Mouse (Mus musculus): ENCODE measurements at regions not wholly inside any gene's neighbourhood (a gene's known extent, or its start where the extent isn't known, plus 50 kb on each side); places are given as distances from the start of the nearest gene placed in this dataset.

- no peak for ATAC-seq
- H3K36me3 ChIP-seq (ENCODE audit: control insufficient read depth, insufficient read depth): no peaks in the 10 kb centered on the region
Observed at GRCm38 (mm10) chr13:72814616-72815015, 186.0 kb downstream of the Irx2 start.

DNA sequence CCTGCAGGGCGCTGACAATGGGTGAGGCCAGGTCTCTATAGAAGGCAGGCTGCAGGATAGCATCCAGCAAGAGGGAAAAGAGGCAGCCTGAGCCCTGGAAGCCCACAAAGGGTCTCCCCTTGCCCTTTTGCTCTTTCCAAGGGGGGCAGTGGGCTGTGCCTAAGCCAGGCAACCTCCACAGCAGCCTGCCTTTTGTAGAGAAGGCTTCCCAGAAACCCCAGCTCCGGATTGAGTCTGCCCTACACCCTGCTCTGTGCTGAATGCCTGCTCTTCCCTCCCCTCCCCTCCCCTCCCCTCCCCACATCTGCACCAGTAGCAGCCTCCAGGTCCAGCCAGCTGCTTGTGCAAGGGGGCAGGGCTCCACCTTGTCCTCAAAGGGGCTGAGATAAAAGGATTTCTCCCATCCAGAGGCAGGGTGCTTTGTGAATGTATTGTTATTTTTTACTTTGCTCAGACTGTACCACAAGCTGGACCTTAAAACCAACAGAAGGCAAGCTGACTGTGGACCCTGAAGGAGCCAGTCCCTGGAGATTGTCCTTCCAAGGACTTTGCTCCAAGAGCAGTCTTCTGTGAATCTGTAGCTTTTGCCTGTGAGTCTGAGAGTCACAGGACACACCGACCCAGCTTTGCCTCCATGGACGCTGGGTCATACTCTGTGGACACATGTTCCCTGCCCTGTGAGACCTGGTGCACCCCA lies 186.8 kb downstream of the Irx2 start:
- WGBS: 23% methylated on average over 4 of the region's 4 CpGs
- Histone ChIP-seq H3K9me3 (ENCODE audit: control insufficient read depth) (no peaks in the 10 kb centered on the region), H3K4me2 (replicated peaks; ENCODE audit: low read depth) (no peak overlapping the region), H3K36me3 (ENCODE audit: control insufficient read depth, insufficient read depth) (no peaks in the 10 kb centered on the region), H3K4me1 (replicated peaks; ENCODE audit: control insufficient read depth, insufficient read depth, low read length) (no peaks in the 10 kb centered on the region), H3K9ac (ENCODE audit: low read depth, low read length) (no peak overlapping the region), H3K27me3 (replicated peaks; ENCODE audit: control insufficient read depth, insufficient read depth, low read length) (peaks cover 8% of the 10 kb centered on the region; the same call in 1 of the 2 replicates), H3K4me3 (ENCODE audit: low read depth, low read length) (no peak overlapping the region), H3K27ac (ENCODE audit: low read depth, low read length) (no peak overlapping the region)
- ATAC-seq: no peak
- no peak for TF ChIP-seq CTCF (IDR thresholded peaks at IDR 0.05; ENCODE audit: low read depth)

More at GRCm38 (mm10) chr13:72814616-72815015, 186.0 kb downstream of the Irx2 start:
- no peak for TF ChIP-seq CTCF (IDR thresholded peaks at IDR 0.05; ENCODE audit: low read depth)
- Histone ChIP-seq H3K9ac (ENCODE audit: low read depth, low read length) (no peak overlapping the region), H3K27me3 (replicated peaks; ENCODE audit: control insufficient read depth, insufficient read depth, low read length) (peaks cover 8% of the 10 kb centered on the region; the same call in 1 of the 2 replicates), H3K4me2 (replicated peaks; ENCODE audit: low read depth) (no peak overlapping the region), H3K27ac (ENCODE audit: low read depth, low read length) (no peak overlapping the region), H3K4me3 (ENCODE audit: low read depth, low read length) (no peak overlapping the region), H3K9me3 (ENCODE audit: control insufficient read depth) (no peaks in the 10 kb centered on the region), H3K4me1 (replicated peaks; ENCODE audit: control insufficient read depth, insufficient read depth, low read length) (no peaks in the 10 kb centered on the region)
- WGBS: 61% methylated on average over 7 of the region's 7 CpGs

DNA sequence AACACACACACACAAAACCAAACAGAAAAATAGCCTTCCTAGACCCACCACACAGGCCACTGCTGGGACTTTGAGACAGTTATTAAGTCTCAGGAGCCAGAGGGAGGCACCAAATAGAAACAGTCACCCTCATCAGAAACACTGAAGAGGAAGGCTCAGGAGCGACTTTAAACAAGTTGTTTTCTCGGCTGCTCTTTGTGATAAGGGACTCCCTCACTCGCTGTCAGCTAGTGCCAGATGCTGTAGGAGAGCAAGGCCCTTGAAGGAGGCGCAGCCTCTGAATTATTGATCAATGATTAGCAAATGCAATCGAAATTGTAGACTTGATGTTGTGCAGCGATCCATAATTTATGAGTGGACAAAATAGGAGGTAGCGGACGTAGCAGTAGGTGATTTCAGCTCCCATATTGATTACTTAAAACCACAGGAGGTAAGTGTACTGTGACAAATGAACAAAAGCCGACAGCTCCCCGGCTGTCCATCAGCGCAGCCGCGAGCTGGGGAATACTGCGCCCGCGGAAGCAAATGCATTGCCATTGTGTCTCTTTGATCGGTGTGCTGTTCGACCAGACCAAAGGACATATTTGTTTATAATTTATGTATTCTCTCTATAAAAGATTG lies 187.4 kb downstream of the Irx2 start:
- no peak overlapping the region for H3K9ac ChIP-seq (ENCODE audit: low read depth, low read length)
- 9% methylated on average over 18 of the region's 18 CpGs for WGBS
- TF ChIP-seq CTCF (IDR thresholded peaks at IDR 0.05; ENCODE audit: low read depth): no peak
- H3K4me3 ChIP-seq (ENCODE audit: low read depth, low read length): no peak overlapping the region
- H3K36me3 ChIP-seq (ENCODE audit: control insufficient read depth, insufficient read depth): no peaks in the 10 kb centered on the region
- H3K4me1 ChIP-seq (replicated peaks; ENCODE audit: control insufficient read depth, insufficient read depth, low read length): no peaks in the 10 kb centered on the region
- H3K9me3 ChIP-seq (ENCODE audit: control insufficient read depth): no peaks in the 10 kb centered on the region
- H3K27ac ChIP-seq (ENCODE audit: low read depth, low read length): no peak overlapping the region
- no peak for ATAC-seq
- no peak overlapping the region for H3K4me2 ChIP-seq (replicated peaks; ENCODE audit: low read depth)
- peaks cover 8% of the 10 kb centered on the region; the same call in 1 of the 2 replicates for H3K27me3 ChIP-seq (replicated peaks; ENCODE audit: control insufficient read depth, insufficient read depth, low read length)

DNA sequence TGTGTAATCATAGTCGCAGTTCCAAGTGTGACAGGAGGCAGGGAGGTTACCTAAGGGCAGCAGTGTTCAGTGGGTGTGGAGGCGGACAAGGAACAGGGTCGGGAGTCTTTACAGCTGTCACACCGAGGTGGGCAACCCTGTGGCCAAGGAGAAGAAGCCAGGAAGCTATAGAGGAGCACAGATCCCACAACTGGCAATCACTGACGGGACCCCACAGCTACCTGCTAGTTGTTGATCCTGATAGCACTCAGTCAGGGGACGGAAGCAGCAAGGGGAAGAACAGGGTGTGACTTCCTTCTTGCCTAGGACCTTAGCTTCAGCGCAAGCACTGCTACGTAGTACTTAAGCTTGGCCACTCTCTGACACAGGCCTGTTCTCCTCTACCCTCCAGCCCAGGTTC lies 188.2 kb downstream of the Irx2 start:
- 11% methylated on average over 8 of the region's 8 CpGs for WGBS
- no peaks in the 10 kb centered on the region for H3K4me1 ChIP-seq (replicated peaks; ENCODE audit: control insufficient read depth, insufficient read depth, low read length)
- H3K4me2 ChIP-seq (replicated peaks; ENCODE audit: low read depth): no peak overlapping the region
- no peak overlapping the region for H3K9ac ChIP-seq (ENCODE audit: low read depth, low read length)
- no peak overlapping the region for H3K4me3 ChIP-seq (ENCODE audit: low read depth, low read length)
- no peak overlapping the region for H3K27ac ChIP-seq (ENCODE audit: low read depth, low read length)
- no peaks in the 10 kb centered on the region for H3K36me3 ChIP-seq (ENCODE audit: control insufficient read depth, insufficient read depth)
- ATAC-seq: no peak
- H3K9me3 ChIP-seq (ENCODE audit: control insufficient read depth): no peaks in the 10 kb centered on the region
- TF ChIP-seq CTCF (IDR thresholded peaks at IDR 0.05; ENCODE audit: low read depth): no peak
- H3K27me3 ChIP-seq (replicated peaks; ENCODE audit: control insufficient read depth, insufficient read depth, low read length): peaks cover 8% of the 10 kb centered on the region; the same call in 1 of the 2 replicates

DNA sequence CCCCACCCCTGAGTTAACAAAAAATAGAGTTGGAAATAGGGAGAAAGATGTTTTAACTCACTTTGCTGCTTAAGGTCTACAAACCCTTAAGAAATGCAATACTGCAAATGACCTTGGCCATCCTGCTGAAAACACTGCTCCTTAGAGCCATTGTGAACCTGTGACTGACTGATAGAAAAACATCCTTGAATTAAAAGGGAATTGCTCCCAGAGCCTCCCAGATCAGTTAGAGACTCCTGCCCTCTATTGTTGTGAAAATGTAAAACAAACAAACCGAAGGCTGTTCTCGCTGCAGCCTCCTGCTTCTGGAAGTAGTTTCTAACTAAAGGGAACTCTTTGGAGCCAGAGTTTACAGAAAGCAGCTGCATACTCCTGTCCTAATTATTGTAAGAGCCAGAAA lies 188.9 kb downstream of the Irx2 start:
- WGBS: 20% methylated on average over 2 of the region's 2 CpGs
- no peaks in the 10 kb centered on the region for H3K4me1 ChIP-seq (replicated peaks; ENCODE audit: control insufficient read depth, insufficient read depth, low read length)
- H3K4me2 ChIP-seq (replicated peaks; ENCODE audit: low read depth): no peak overlapping the region
- H3K27ac ChIP-seq (ENCODE audit: low read depth, low read length): no peak overlapping the region
- H3K27me3 ChIP-seq (replicated peaks; ENCODE audit: control insufficient read depth, insufficient read depth, low read length): peaks cover 8% of the 10 kb centered on the region; the same call in 1 of the 2 replicates
- no peak for TF ChIP-seq CTCF (IDR thresholded peaks at IDR 0.05; ENCODE audit: low read depth)
- no peaks in the 10 kb centered on the region for H3K9me3 ChIP-seq (ENCODE audit: control insufficient read depth)
- H3K4me3 ChIP-seq (ENCODE audit: low read depth, low read length): no peak overlapping the region
- ATAC-seq: no peak
- H3K36me3 ChIP-seq (ENCODE audit: control insufficient read depth, insufficient read depth): no peaks in the 10 kb centered on the region
- no peak overlapping the region for H3K9ac ChIP-seq (ENCODE audit: low read depth, low read length)

GRCm38 (mm10) chr13:72817930-72818329 lies 189.3 kb downstream of the Irx2 start:
- 23% methylated on average over 6 of the region's 6 CpGs for WGBS
- H3K4me2 ChIP-seq (replicated peaks; ENCODE audit: low read depth): no peak overlapping the region
- peaks cover 8% of the 10 kb centered on the region; the same call in 1 of the 2 replicates for H3K27me3 ChIP-seq (replicated peaks; ENCODE audit: control insufficient read depth, insufficient read depth, low read length)
- H3K4me1 ChIP-seq (replicated peaks; ENCODE audit: control insufficient read depth, insufficient read depth, low read length): no peaks in the 10 kb centered on the region
- no peak overlapping the region for H3K9ac ChIP-seq (ENCODE audit: low read depth, low read length)
- no peak overlapping the region for H3K4me3 ChIP-seq (ENCODE audit: low read depth, low read length)
- no peak for TF ChIP-seq CTCF (IDR thresholded peaks at IDR 0.05; ENCODE audit: low read depth)
- no peaks in the 10 kb centered on the region for H3K9me3 ChIP-seq (ENCODE audit: control insufficient read depth)
- no peak overlapping the region for H3K27ac ChIP-seq (ENCODE audit: low read depth, low read length)
- no peaks in the 10 kb centered on the region for H3K36me3 ChIP-seq (ENCODE audit: control insufficient read depth, insufficient read depth)
- ATAC-seq: no peak

Data from intestine, postnatal 0 days (tissue).